Mouse (Mus musculus): ENCODE results near the gene Vars. TPM values are rescaled to one million over a fixed set of nuclear protein-coding genes. Genes with fewer than 3 reads are reported as not detected.
"Not testable (repeated sequence)": the region's sequence is repeated elsewhere in the genome, so short reads cannot be mapped to it uniquely, and the experiment has no call there.

Vars gene
- polyA plus RNA-seq, 1 experiment from 2014 or later: 92.3 TPM

- WGBS: 92% methylated on average over 17 of the region's 17 CpGs
- H3K27ac ChIP-seq (ENCODE audit: low read length): no peak overlapping the region
- no peak overlapping the region for H3K9ac ChIP-seq (replicated peaks; ENCODE audit: low read depth, low read length)
- peaks cover 41% of the 10 kb centered on the region for H3K36me3 ChIP-seq (ENCODE audit: control insufficient read depth, insufficient read depth, low read length)
- no peaks in the 10 kb centered on the region for H3K27me3 ChIP-seq (ENCODE audit: control insufficient read depth, insufficient read depth, low read length)
- H3K4me3 ChIP-seq (ENCODE audit: low read depth, low read length): no peak overlapping the region
- H3K4me2 ChIP-seq (replicated peaks; ENCODE audit: low read depth, low read length): no peak overlapping the region
- ATAC-seq (ENCODE audit: insufficient number of reproducible peaks, insufficient read depth, low FRiP score, low read depth): no peak
- peaks cover 18% of the 10 kb centered on the region for H3K4me1 ChIP-seq (ENCODE audit: control insufficient read depth, insufficient read depth, low read length)
- H3K9me3 ChIP-seq (ENCODE audit: control insufficient read depth, low read depth, low read length): no peaks in the 10 kb centered on the region
These were observed 3.4 kb downstream of the Vars start for GRCm38 (mm10) chr17:35004075-35004717.

DNA sequence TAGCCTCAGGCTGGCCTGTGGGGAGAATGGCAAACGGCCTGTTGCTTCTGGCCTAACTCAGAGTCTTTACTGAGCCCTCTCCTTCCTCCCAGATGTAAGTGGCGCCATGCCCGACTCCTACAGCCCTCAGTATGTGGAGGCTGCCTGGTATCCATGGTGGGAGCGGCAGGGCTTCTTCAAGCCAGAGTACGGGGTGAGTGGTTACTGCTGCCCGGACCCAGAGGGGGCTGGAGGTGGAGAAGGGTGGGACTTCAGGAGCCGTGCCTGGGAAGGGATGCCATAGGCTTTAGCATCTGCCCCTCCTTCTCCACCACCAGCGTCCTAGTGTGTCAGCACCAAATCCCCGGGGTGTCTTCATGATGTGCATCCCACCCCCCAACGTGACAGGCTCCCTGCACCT is 4.4 kb downstream of the Vars start:
- Histone ChIP-seq H3K27me3 (ENCODE audit: control insufficient read depth, insufficient read depth, low read length) (no peaks in the 10 kb centered on the region), H3K9ac (replicated peaks; ENCODE audit: low read depth, low read length) (no peak overlapping the region), H3K4me3 (ENCODE audit: low read depth, low read length) (no peak overlapping the region), H3K36me3 (ENCODE audit: control insufficient read depth, insufficient read depth, low read length) (peaks cover 41% of the 10 kb centered on the region), H3K4me1 (ENCODE audit: control insufficient read depth, insufficient read depth, low read length) (peaks cover 15% of the 10 kb centered on the region), H3K9me3 (ENCODE audit: control insufficient read depth, low read depth, low read length) (no peaks in the 10 kb centered on the region), H3K27ac (ENCODE audit: low read length) (no peak overlapping the region), H3K4me2 (replicated peaks; ENCODE audit: low read depth, low read length) (no peak overlapping the region)
- 94% methylated on average over 10 of the region's 10 CpGs for WGBS
- ATAC-seq (ENCODE audit: insufficient number of reproducible peaks, insufficient read depth, low FRiP score, low read depth): no peak

DNA sequence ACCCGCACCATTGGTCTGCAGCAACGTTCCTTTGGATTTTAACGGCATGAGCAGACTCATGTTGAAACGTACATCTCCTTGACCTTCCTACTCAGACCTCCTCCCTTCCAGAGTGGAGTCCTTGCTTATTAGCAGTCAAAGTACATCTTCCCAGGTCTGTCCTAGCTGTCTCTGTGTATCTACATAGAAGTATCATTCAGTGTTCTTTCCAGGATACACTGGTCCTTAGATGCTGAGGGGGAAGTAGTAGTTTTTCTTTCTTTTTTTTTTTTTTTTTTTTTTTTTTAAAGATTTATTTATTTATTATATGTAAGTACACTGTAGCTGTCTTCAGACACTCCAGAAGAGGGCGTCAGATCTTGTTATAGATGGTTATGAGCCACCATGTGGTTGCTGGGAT is 5.1 kb downstream of the Vars start:
- 95% methylated on average over 4 of the region's 5 CpGs for WGBS
- H3K9ac ChIP-seq (replicated peaks; ENCODE audit: low read depth, low read length); ATAC-seq (ENCODE audit: insufficient number of reproducible peaks, insufficient read depth, low FRiP score, low read depth); H3K9me3 ChIP-seq (ENCODE audit: control insufficient read depth, low read depth, low read length); H3K27ac ChIP-seq (ENCODE audit: low read length); H3K27me3 ChIP-seq (ENCODE audit: control insufficient read depth, insufficient read depth, low read length); H3K4me2 ChIP-seq (replicated peaks; ENCODE audit: low read depth, low read length); H3K4me3 ChIP-seq (ENCODE audit: low read depth, low read length): not testable (repeated sequence)
- Histone ChIP-seq H3K36me3 (ENCODE audit: control insufficient read depth, insufficient read depth, low read length) (peaks cover 48% of the 10 kb centered on the region), H3K4me1 (ENCODE audit: control insufficient read depth, insufficient read depth, low read length) (peaks cover 15% of the 10 kb centered on the region)

DNA sequence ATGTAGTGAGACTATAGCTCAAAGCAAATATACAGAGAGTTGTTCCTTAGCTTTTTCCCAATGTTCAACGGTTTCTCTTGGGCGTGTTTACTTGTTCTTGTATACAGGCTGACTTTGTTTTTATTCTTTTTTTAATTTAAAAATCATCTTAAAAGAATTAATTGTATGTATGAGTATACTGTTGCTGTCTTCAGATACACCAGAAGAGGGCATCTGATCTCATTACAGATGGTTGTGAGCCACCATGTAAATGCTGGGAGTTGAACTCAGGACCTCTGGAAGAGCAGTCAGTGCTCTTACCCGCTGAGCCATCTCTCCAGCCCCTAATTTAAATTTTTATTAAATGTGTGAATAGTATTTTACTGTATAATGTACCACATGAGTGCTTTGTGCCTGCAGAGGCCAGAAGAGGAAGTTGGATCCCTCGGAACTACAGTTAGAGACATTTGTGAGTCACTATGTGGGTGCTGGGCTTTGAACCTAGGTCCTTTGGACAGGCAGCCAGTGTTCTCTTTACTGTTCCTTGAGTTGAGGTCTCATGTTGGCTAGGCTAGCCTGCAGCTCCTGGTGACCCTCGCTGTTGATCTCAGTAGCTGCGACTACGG is 6.7 kb downstream of the Vars start:
- Histone ChIP-seq H3K27me3 (ENCODE audit: control insufficient read depth, insufficient read depth, low read length) (no peaks in the 10 kb centered on the region), H3K9me3 (ENCODE audit: control insufficient read depth, low read depth, low read length) (no peaks in the 10 kb centered on the region), H3K4me3 (ENCODE audit: low read depth, low read length) (no peak overlapping the region), H3K4me1 (ENCODE audit: control insufficient read depth, insufficient read depth, low read length) (peaks cover 11% of the 10 kb centered on the region), H3K36me3 (ENCODE audit: control insufficient read depth, insufficient read depth, low read length) (peaks cover 64% of the 10 kb centered on the region), H3K9ac (replicated peaks; ENCODE audit: low read depth, low read length) (no peak overlapping the region), H3K4me2 (replicated peaks; ENCODE audit: low read depth, low read length) (no peak overlapping the region), H3K27ac (ENCODE audit: low read length) (no peak overlapping the region)
- WGBS: 94% methylated on average over 7 of the region's 7 CpGs
- ATAC-seq (ENCODE audit: insufficient number of reproducible peaks, insufficient read depth, low FRiP score, low read depth): no peak

DNA sequence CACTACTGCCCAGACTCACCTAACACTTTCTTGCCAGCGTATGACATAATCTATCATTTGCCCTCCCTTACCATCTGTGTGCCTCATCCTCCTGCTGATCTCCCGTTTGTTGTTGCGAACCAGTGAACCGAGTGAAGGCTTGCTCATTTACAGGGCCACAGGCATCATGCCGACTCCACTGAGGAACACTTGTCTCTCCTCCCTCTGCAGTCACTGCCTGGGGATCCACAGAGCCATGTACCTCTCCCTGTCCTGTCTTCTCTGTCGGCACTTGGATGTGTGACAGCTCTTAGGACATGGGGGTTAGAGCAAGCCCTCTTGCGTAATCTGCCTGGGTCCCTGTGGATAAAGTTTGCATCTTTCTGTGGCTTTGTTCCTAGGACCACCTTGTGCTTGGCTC is 8.8 kb downstream of the Vars start:
- Histone ChIP-seq H3K36me3 (ENCODE audit: control insufficient read depth, insufficient read depth, low read length) (peaks cover 79% of the 10 kb centered on the region), H3K9me3 (ENCODE audit: control insufficient read depth, low read depth, low read length) (no peaks in the 10 kb centered on the region), H3K27ac (ENCODE audit: low read length) (no peak overlapping the region), H3K4me2 (replicated peaks; ENCODE audit: low read depth, low read length) (no peak overlapping the region), H3K9ac (replicated peaks; ENCODE audit: low read depth, low read length) (no peak overlapping the region), H3K4me3 (ENCODE audit: low read depth, low read length) (no peak overlapping the region), H3K27me3 (ENCODE audit: control insufficient read depth, insufficient read depth, low read length) (no peaks in the 10 kb centered on the region), H3K4me1 (ENCODE audit: control insufficient read depth, insufficient read depth, low read length) (no peaks in the 10 kb centered on the region)
- 89% methylated on average over 7 of the region's 7 CpGs for WGBS
- ATAC-seq (ENCODE audit: insufficient number of reproducible peaks, insufficient read depth, low FRiP score, low read depth): no peak

DNA sequence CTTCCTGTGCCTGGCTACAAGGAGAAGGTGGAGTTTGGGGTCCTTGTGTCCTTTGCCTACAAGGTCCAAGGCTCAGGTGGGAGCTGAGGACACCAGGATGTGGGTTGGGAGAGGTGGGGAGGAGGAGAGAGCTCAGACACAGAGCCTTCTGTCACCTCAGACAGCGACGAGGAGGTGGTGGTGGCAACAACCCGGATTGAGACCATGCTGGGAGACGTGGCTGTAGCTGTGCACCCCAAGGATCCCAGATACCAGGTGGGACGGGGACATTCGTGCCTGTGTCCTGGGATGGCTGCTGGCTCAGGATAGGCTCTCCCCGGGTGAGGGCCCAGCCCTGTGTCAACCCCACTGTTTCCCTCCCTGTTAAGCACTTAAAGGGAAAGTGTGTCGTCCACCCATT is 10.7 kb downstream of the Vars start:
- Histone ChIP-seq H3K27ac (ENCODE audit: low read length) (no peak overlapping the region), H3K9me3 (ENCODE audit: control insufficient read depth, low read depth, low read length) (no peaks in the 10 kb centered on the region), H3K4me1 (ENCODE audit: control insufficient read depth, insufficient read depth, low read length) (no peaks in the 10 kb centered on the region), H3K27me3 (ENCODE audit: control insufficient read depth, insufficient read depth, low read length) (no peaks in the 10 kb centered on the region), H3K4me3 (ENCODE audit: low read depth, low read length) (no peak overlapping the region), H3K4me2 (replicated peaks; ENCODE audit: low read depth, low read length) (no peak overlapping the region), H3K36me3 (ENCODE audit: control insufficient read depth, insufficient read depth, low read length) (peaks cover 82% of the 10 kb centered on the region), H3K9ac (replicated peaks; ENCODE audit: low read depth, low read length) (no peak overlapping the region)
- 91% methylated on average over 8 of the region's 8 CpGs for WGBS
- ATAC-seq (ENCODE audit: insufficient number of reproducible peaks, insufficient read depth, low FRiP score, low read depth): no peak

DNA sequence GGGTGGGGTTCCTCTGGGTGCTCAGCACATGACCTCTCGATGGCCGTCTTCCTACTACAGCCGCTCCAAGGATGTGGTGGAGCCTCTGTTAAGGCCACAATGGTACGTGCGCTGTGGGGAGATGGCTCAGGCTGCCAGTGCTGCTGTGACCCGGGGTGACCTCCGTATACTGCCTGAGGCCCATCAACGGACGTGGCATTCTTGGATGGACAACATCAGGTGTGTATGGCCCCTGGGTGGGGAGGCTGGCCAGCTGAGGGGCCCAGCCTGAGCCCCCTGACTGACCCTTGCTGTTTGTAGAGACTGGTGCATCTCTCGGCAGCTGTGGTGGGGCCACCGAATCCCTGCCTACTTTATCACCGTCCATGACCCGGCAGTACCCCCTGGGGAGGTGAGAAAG is 11.6 kb downstream of the Vars start:
- Histone ChIP-seq H3K4me2 (replicated peaks; ENCODE audit: low read depth, low read length) (no peak overlapping the region), H3K36me3 (ENCODE audit: control insufficient read depth, insufficient read depth, low read length) (peaks cover 74% of the 10 kb centered on the region), H3K4me3 (ENCODE audit: low read depth, low read length) (no peak overlapping the region), H3K9ac (replicated peaks; ENCODE audit: low read depth, low read length) (no peak overlapping the region), H3K4me1 (ENCODE audit: control insufficient read depth, insufficient read depth, low read length) (no peaks in the 10 kb centered on the region), H3K27ac (ENCODE audit: low read length) (no peak overlapping the region), H3K27me3 (ENCODE audit: control insufficient read depth, insufficient read depth, low read length) (no peaks in the 10 kb centered on the region), H3K9me3 (ENCODE audit: control insufficient read depth, low read depth, low read length) (no peaks in the 10 kb centered on the region)
- 78% methylated on average over 13 of the region's 13 CpGs for WGBS
- ATAC-seq (ENCODE audit: insufficient number of reproducible peaks, insufficient read depth, low FRiP score, low read depth): no peak

DNA sequence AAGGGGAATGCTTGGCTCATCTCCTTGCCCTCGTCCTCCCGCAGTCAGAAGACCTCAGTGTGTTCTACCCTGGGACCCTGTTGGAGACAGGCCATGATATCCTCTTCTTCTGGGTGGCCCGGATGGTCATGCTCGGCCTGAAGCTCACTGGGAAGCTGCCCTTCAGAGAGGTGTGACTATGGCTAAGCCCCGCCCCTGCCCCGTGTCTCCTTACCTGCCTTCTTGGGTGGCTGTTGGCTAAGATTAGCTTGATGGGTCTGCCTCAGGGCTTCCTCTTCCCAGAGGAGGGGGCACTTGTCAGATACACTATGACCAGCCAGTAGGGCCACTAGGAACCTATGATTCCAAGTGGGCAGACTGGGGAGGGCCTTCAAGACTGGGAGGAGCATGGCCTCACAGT is 12.4 kb downstream of the Vars start:
- H3K36me3 ChIP-seq (ENCODE audit: control insufficient read depth, insufficient read depth, low read length): peaks cover 67% of the 10 kb centered on the region
- H3K27ac ChIP-seq (ENCODE audit: low read length): no peak overlapping the region
- no peaks in the 10 kb centered on the region for H3K27me3 ChIP-seq (ENCODE audit: control insufficient read depth, insufficient read depth, low read length)
- H3K4me1 ChIP-seq (ENCODE audit: control insufficient read depth, insufficient read depth, low read length): no peaks in the 10 kb centered on the region
- ATAC-seq (ENCODE audit: insufficient number of reproducible peaks, insufficient read depth, low FRiP score, low read depth): no peak
- H3K4me2 ChIP-seq (replicated peaks; ENCODE audit: low read depth, low read length): no peak overlapping the region
- no peaks in the 10 kb centered on the region for H3K9me3 ChIP-seq (ENCODE audit: control insufficient read depth, low read depth, low read length)
- no peak overlapping the region for H3K9ac ChIP-seq (replicated peaks; ENCODE audit: low read depth, low read length)
- no peak overlapping the region for H3K4me3 ChIP-seq (ENCODE audit: low read depth, low read length)
- WGBS: 82% methylated on average over 6 of the region's 6 CpGs

DNA sequence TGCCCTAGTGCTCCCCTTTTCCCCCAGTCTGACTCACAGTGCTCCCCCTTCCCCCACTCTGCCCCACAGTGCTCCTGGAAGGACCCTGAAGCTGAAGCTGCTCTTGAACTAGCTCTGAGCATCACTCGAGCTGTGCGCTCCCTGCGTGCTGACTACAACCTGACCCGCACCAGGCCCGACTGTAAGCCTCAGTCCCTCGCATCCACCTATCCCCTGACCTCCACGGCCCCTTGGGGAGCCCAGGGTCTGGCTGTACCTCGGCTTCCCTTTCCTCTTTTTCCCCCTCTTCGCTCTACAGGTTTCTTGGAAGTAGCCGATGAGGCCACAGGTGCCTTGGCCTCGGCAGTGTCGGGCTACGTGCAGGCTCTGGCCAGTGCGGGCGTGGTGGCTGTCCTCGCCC is 14.5 kb downstream of the Vars start:
- Histone ChIP-seq H3K36me3 (ENCODE audit: control insufficient read depth, insufficient read depth, low read length) (peaks cover 60% of the 10 kb centered on the region), H3K4me3 (ENCODE audit: low read depth, low read length) (no peak overlapping the region), H3K9ac (replicated peaks; ENCODE audit: low read depth, low read length) (no peak overlapping the region), H3K9me3 (ENCODE audit: control insufficient read depth, low read depth, low read length) (no peaks in the 10 kb centered on the region), H3K4me2 (replicated peaks; ENCODE audit: low read depth, low read length) (no peak overlapping the region), H3K4me1 (ENCODE audit: control insufficient read depth, insufficient read depth, low read length) (no peaks in the 10 kb centered on the region), H3K27me3 (ENCODE audit: control insufficient read depth, insufficient read depth, low read length) (no peaks in the 10 kb centered on the region), H3K27ac (ENCODE audit: low read length) (no peak overlapping the region)
- WGBS: 91% methylated on average over 16 of the region's 16 CpGs
- ATAC-seq (ENCODE audit: insufficient number of reproducible peaks, insufficient read depth, low FRiP score, low read depth): no peak

Measured in stomach, embryonic 14.5 days (tissue).